In genomic region chr5:113815638-113816152, GRCm38 (mm10) we compare ENCODE assay signal across 8 mouse cellular contexts. TPM values are rescaled to one million over a fixed set of nuclear protein-coding genes. Genes with fewer than 3 reads are reported as not detected.
DNase-seq lines count a peak whose midpoint lies in the region; ATAC-seq and TF ChIP-seq lines count a peak whose summit lies in the region.

No protein-coding gene starts in this region.

- peaks cover 8% of the 10 kb centered on the region; the same call in 1 of the 2 replicates for H3K9me3 ChIP-seq in forebrain, embryonic 10.5 days
- H3K9me3 ChIP-seq in forebrain, embryonic 12.5 days, result peaks cover 7% of the 10 kb centered on the region; the same call in 1 of the 2 replicates
- no peaks in the 10 kb centered on the region for H3K9me3 ChIP-seq in embryonic facial prominence, embryonic 15.5 days (replicated peaks)
- H3K9me3 ChIP-seq in hindbrain, embryonic 12.5 days (replicated peaks), result no peaks in the 10 kb centered on the region

- peaks cover 31% of the 10 kb centered on the region for H3K4me1 ChIP-seq in forebrain, embryonic 10.5 days
- peaks cover 8% of the 10 kb centered on the region; the same call in 1 of the 2 replicates for H3K4me1 ChIP-seq in forebrain, embryonic 12.5 days
- H3K4me1 ChIP-seq in bone marrow macrophage, adult 2 months (ENCODE audit: control insufficient read depth, insufficient read depth, low read length), result peaks cover 5% of the 10 kb centered on the region; the same call in 1 of the 2 replicates
- peaks cover 18% of the 10 kb centered on the region for H3K4me1 ChIP-seq in embryonic facial prominence, embryonic 15.5 days
- peaks cover 16% of the 10 kb centered on the region; the same call in 1 of the 2 replicates for H3K4me1 ChIP-seq in hindbrain, embryonic 12.5 days

- no peak for ATAC-seq in forebrain, embryonic 12.5 days (ENCODE audit: low FRiP score)
- no peak for ATAC-seq in embryonic facial prominence, embryonic 15.5 days (ENCODE audit: insufficient number of reproducible peaks, low FRiP score, low TSS enrichment, low read depth)
- no peak for ATAC-seq in hindbrain, embryonic 12.5 days (ENCODE audit: low FRiP score)
- ATAC-seq in megakaryocyte progenitor cell, adult 5-6 weeks (replicated peaks; ENCODE audit: poor library complexity), result peak; percentile 81

- DNase-seq in forebrain, embryonic 10.5 days (ENCODE audit: extremely low spot score, low spot score), result peak; percentile 88
- peak; percentile 40 to 67 for DNase-seq in left cerebral cortex, postnatal 14 days (ENCODE audit: low spot score in 2 of 2)
- peak; percentile 67 for DNase-seq in spleen, adult 12 weeks (ENCODE audit: low spot score)

- no peak overlapping the region for H3K4me2 ChIP-seq in forebrain, embryonic 12.5 days
- peak overlapping the region; percentile 21; the same call in 1 of the 2 replicates for H3K4me2 ChIP-seq in embryonic facial prominence, embryonic 15.5 days (replicated peaks)
- no peak overlapping the region; the same call in 1 of the 2 replicates for H3K4me2 ChIP-seq in hindbrain, embryonic 12.5 days (replicated peaks)

- no peak overlapping the region for H3K9ac ChIP-seq in forebrain, embryonic 12.5 days
- H3K9ac ChIP-seq in embryonic facial prominence, embryonic 15.5 days, result no peak overlapping the region
- H3K9ac ChIP-seq in hindbrain, embryonic 12.5 days, result 0 out of 2 replicates have a peak overlapping the region, but pooled peaks have one; percentile 6

- TF ChIP-seq POLR2A in bone marrow macrophage, adult 2 months (IDR thresholded peaks at IDR 0.05; ENCODE audit: borderline replicate concordance, low read depth, low read length), result no peak

- intact Hi-C loops in left cerebral cortex, postnatal 14 days (cut with DNase I), result loop anchor here (1.0 kb wide), 1 partner anchor 42 kb away; no protein-coding TSS in a partner anchor

- H3K27me3 ChIP-seq in forebrain, embryonic 10.5 days (ENCODE audit: poor library complexity, severe bottlenecking), result peaks cover 13% of the 10 kb centered on the region
- H3K27me3 ChIP-seq in forebrain, embryonic 12.5 days, result peaks cover 16% of the 10 kb centered on the region
- H3K27me3 ChIP-seq in embryonic facial prominence, embryonic 15.5 days, result no peaks in the 10 kb centered on the region
- peaks cover 7% of the 10 kb centered on the region; the same call in 1 of the 2 replicates for H3K27me3 ChIP-seq in hindbrain, embryonic 12.5 days

- H3K36me3 ChIP-seq in forebrain, embryonic 10.5 days (replicated peaks), result no peaks in the 10 kb centered on the region
- no peaks in the 10 kb centered on the region for H3K36me3 ChIP-seq in forebrain, embryonic 12.5 days (replicated peaks)
- H3K36me3 ChIP-seq in embryonic facial prominence, embryonic 15.5 days, result no peaks in the 10 kb centered on the region
- no peaks in the 10 kb centered on the region for H3K36me3 ChIP-seq in hindbrain, embryonic 12.5 days

- peak overlapping the region; percentile 16 for H3K4me3 ChIP-seq in forebrain, embryonic 10.5 days
- no peak overlapping the region for H3K4me3 ChIP-seq in forebrain, embryonic 12.5 days (replicated peaks)
- no peak overlapping the region for H3K4me3 ChIP-seq in bone marrow macrophage, adult 2 months (ENCODE audit: insufficient read depth, low read length)
- H3K4me3 ChIP-seq in embryonic facial prominence, embryonic 15.5 days (replicated peaks), result no peak overlapping the region
- no peak overlapping the region for H3K4me3 ChIP-seq in hindbrain, embryonic 12.5 days

- 0 out of 2 replicates have a peak overlapping the region, but pooled peaks have one; percentile 13 for H3K27ac ChIP-seq in forebrain, embryonic 10.5 days
- no peak overlapping the region for H3K27ac ChIP-seq in forebrain, embryonic 12.5 days
- no peak overlapping the region for H3K27ac ChIP-seq in bone marrow macrophage, adult 2 months (ENCODE audit: insufficient read depth, low read depth, low read length)
- no peak overlapping the region for H3K27ac ChIP-seq in embryonic facial prominence, embryonic 15.5 days (replicated peaks)
- no peak overlapping the region for H3K27ac ChIP-seq in hindbrain, embryonic 12.5 days

- 15% methylated on average over 15 of the region's 15 CpGs for WGBS in forebrain, embryonic 10.5 days
- WGBS in forebrain, embryonic 12.5 days, result 15% methylated on average over 15 of the region's 15 CpGs
- WGBS in embryonic facial prominence, embryonic 15.5 days, result 9% methylated on average over 15 of the region's 15 CpGs
- WGBS in hindbrain, embryonic 12.5 days, result 12% methylated on average over 15 of the region's 15 CpGs

- TF ChIP-seq CTCF in bone marrow macrophage, adult 2 months (IDR thresholded peaks at IDR 0.05; ENCODE audit: low read depth, low read length), result peak; percentile 98

RNA-seq across cellular contexts. Expression of gene Tmem119, which starts 15.4 kb away (rescaled TPM):
- polyA plus RNA-seq in forebrain, embryonic 10.5 days (2016; fragmentation: Nextera tagmentation; extraction: Ambion mirVana), result 28.8 and 36.2 TPM in 2 replicates
- polyA plus RNA-seq in forebrain, embryonic 12.5 days (2016; fragmentation: Nextera tagmentation; extraction: Ambion mirVana), result 13.9 and 19.4 TPM in 2 replicates
- polyA plus RNA-seq in bone marrow macrophage, adult 2 months (2012; ENCODE audit: insufficient read depth, insufficient read length, missing spikeins), result 0.99 and 1.7 TPM in 2 replicates
- polyA plus RNA-seq in embryonic facial prominence, embryonic 15.5 days (2015; fragmentation: Nextera tagmentation; extraction: Ambion mirVana), result 197 and 220 TPM in 2 replicates
- polyA plus RNA-seq in hindbrain, embryonic 12.5 days (2016; fragmentation: Nextera tagmentation; extraction: Ambion mirVana), result 41.0 and 44.1 TPM in 2 replicates
- 10 to 100 TPM; 19.4 to 24.7 TPM for total RNA-seq in left cerebral cortex, postnatal 14 days (2021)
- 6.5 and 7.2 TPM in 2 replicates for total RNA-seq in megakaryocyte progenitor cell, adult 5-6 weeks (2015)
- total RNA-seq in megakaryocyte progenitor cell, adult 5-6 weeks (2017), result 5.6 and 8.2 TPM in 2 replicates

RNA-seq across cellular contexts. Expression of gene Selplg, which starts 16.7 kb away (rescaled TPM):
- 0.74 and 0.82 TPM in 2 replicates for polyA plus RNA-seq in forebrain, embryonic 10.5 days (2016; fragmentation: Nextera tagmentation; extraction: Ambion mirVana)
- 0.82 and 0.88 TPM in 2 replicates for polyA plus RNA-seq in forebrain, embryonic 12.5 days (2016; fragmentation: Nextera tagmentation; extraction: Ambion mirVana)
- 318 and 365 TPM in 2 replicates for polyA plus RNA-seq in bone marrow macrophage, adult 2 months (2012; ENCODE audit: insufficient read depth, insufficient read length, missing spikeins)
- 5.3 TPM in 2 replicates for polyA plus RNA-seq in embryonic facial prominence, embryonic 15.5 days (2015; fragmentation: Nextera tagmentation; extraction: Ambion mirVana)
- 1.3 and 2.3 TPM in 2 replicates for polyA plus RNA-seq in hindbrain, embryonic 12.5 days (2016; fragmentation: Nextera tagmentation; extraction: Ambion mirVana)
- 10 to 100 TPM; 25.9 to 27.2 TPM for total RNA-seq in left cerebral cortex, postnatal 14 days (2021)
- 244 and 245 TPM in 2 replicates for total RNA-seq in megakaryocyte progenitor cell, adult 5-6 weeks (2015)
- total RNA-seq in megakaryocyte progenitor cell, adult 5-6 weeks (2017), result 82.0 and 99.0 TPM in 2 replicates

RNA-seq across cellular contexts. Expression of gene Iscu, which starts 43.1 kb away (rescaled TPM):
- 102 and 106 TPM in 2 replicates for polyA plus RNA-seq in forebrain, embryonic 10.5 days (2016; fragmentation: Nextera tagmentation; extraction: Ambion mirVana)
- 107 and 113 TPM in 2 replicates for polyA plus RNA-seq in forebrain, embryonic 12.5 days (2016; fragmentation: Nextera tagmentation; extraction: Ambion mirVana)
- polyA plus RNA-seq in bone marrow macrophage, adult 2 months (2012; ENCODE audit: insufficient read depth, insufficient read length, missing spikeins), result 106 and 109 TPM in 2 replicates
- 102 and 106 TPM in 2 replicates for polyA plus RNA-seq in embryonic facial prominence, embryonic 15.5 days (2015; fragmentation: Nextera tagmentation; extraction: Ambion mirVana)
- polyA plus RNA-seq in hindbrain, embryonic 12.5 days (2016; fragmentation: Nextera tagmentation; extraction: Ambion mirVana), result 101 and 106 TPM in 2 replicates
- total RNA-seq in left cerebral cortex, postnatal 14 days (2021), result 10 to 100 TPM; 90.4 to 97.0 TPM
- total RNA-seq in megakaryocyte progenitor cell, adult 5-6 weeks (2015), result 108 TPM in 2 replicates
- 87.2 and 98.4 TPM in 2 replicates for total RNA-seq in megakaryocyte progenitor cell, adult 5-6 weeks (2017)

RNA-seq across cellular contexts. Expression of gene Sart3, which starts 43.4 kb away (rescaled TPM):
- 74.6 and 78.3 TPM in 2 replicates for polyA plus RNA-seq in forebrain, embryonic 10.5 days (2016; fragmentation: Nextera tagmentation; extraction: Ambion mirVana)
- polyA plus RNA-seq in forebrain, embryonic 12.5 days (2016; fragmentation: Nextera tagmentation; extraction: Ambion mirVana), result 78.4 and 78.8 TPM in 2 replicates
- 23.5 and 29.8 TPM in 2 replicates for polyA plus RNA-seq in bone marrow macrophage, adult 2 months (2012; ENCODE audit: insufficient read depth, insufficient read length, missing spikeins)
- 47.9 and 48.0 TPM in 2 replicates for polyA plus RNA-seq in embryonic facial prominence, embryonic 15.5 days (2015; fragmentation: Nextera tagmentation; extraction: Ambion mirVana)
- 71.9 and 80.6 TPM in 2 replicates for polyA plus RNA-seq in hindbrain, embryonic 12.5 days (2016; fragmentation: Nextera tagmentation; extraction: Ambion mirVana)
- total RNA-seq in left cerebral cortex, postnatal 14 days (2021), result 10 to 100 TPM; 30.3 to 32.1 TPM
- total RNA-seq in megakaryocyte progenitor cell, adult 5-6 weeks (2015), result 16.2 and 17.2 TPM in 2 replicates
- 26.0 and 37.7 TPM in 2 replicates for total RNA-seq in megakaryocyte progenitor cell, adult 5-6 weeks (2017)

Comparison
In these comparisons a context has a peak if more than half of its experiments do, and no peak if none do; other contexts are left out.
1. RNA of gene Selplg, which starts 16.7 kb away (polyA plus RNA-seq): 318 to 365 TPM in bone marrow macrophage, adult 2 months; 5.3 TPM in embryonic facial prominence, embryonic 15.5 days, 1.3 to 2.3 TPM in hindbrain, embryonic 12.5 days, 0.74 to 0.82 TPM in forebrain, embryonic 10.5 days and 0.82 to 0.88 TPM in forebrain, embryonic 12.5 days; every median in the first group is over 10 times any median in the second.
2. Peak in every context shown above with its lines, with median percentiles within 50 percentile points of each other: DNase-seq.